In the genomic region with DNA sequence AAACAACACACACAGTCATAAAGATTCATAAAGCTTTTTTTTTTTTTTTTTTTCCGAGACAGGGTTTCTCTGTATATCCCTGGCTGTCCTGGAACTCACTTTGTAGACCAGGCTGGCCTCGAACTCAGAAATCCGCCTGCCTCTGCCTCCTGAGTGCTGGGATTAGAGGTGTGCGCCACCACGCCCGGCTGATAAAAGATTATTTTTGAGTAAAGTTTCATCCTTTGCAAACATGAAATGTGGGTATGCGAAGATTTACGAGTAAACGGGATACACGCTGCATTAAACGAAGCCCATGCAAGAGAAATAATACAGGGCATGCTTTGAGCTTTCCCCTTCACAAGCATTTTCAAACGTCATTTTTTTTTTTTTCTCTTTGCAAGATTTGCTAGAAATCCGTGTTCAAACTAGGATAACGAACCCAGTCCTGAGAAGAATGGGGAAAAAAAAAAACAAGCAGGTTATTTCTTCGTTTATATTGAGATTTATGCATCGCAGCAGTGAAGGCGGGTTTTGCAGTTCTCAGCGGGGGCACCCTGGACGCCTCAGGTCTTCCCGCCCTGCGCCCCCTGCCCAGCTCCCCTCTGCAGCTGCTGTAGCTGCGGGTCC, we compare ENCODE assay signal across 8 mouse cellular contexts. TPM values are rescaled to one million over a fixed set of nuclear protein-coding genes. Genes with fewer than 3 reads are reported as not detected.
DNase-seq lines count a peak whose midpoint lies in the region; ATAC-seq and TF ChIP-seq lines count a peak whose summit lies in the region.

No protein-coding gene starts in this region.

- H3K4me3 ChIP-seq in heart, embryonic 13.5 days: peak overlapping the region; percentile 95
- peak overlapping the region; percentile 95 for H3K4me3 ChIP-seq in G1E (ENCODE audit: low read depth, low read length)
- H3K4me3 ChIP-seq in heart, embryonic 16.5 days (ENCODE audit: low read length): peak overlapping the region; percentile 97
- H3K4me3 ChIP-seq in macrophage (ENCODE audit: inconsistent target): peak overlapping the region; percentile 12; the same call in 1 of the 2 replicates

- intact Hi-C loops in heart, postnatal 14 days (cut with DNase I): loop anchor here (10.0 kb wide), 2 partner anchors 122 to 1108 kb away; no protein-coding TSS in a partner anchor

- 28% methylated on average over 22 of the region's 22 CpGs for WGBS in heart, embryonic 13.5 days
- WGBS in heart, embryonic 16.5 days: 27% methylated on average over 22 of the region's 22 CpGs
- WGBS in macrophage (ENCODE audit: missing documents): 23% methylated on average over 19 of the region's 22 CpGs

- H3K9me3 ChIP-seq in heart, embryonic 13.5 days: no peaks in the 10 kb centered on the region
- no peaks in the 10 kb centered on the region for H3K9me3 ChIP-seq in G1E (replicated peaks)
- H3K9me3 ChIP-seq in heart, embryonic 16.5 days (replicated peaks; ENCODE audit: control insufficient read depth, low read length): no peaks in the 10 kb centered on the region

- H3K79me2 ChIP-seq in macrophage (ENCODE audit: inconsistent target): peaks cover 39% of the 10 kb centered on the region

- H3K27ac ChIP-seq in heart, embryonic 13.5 days (replicated peaks): peak overlapping the region; percentile 79
- H3K27ac ChIP-seq in heart, embryonic 16.5 days (ENCODE audit: low read length): peak overlapping the region; percentile 81
- peak overlapping the region; percentile 48 for H3K27ac ChIP-seq in macrophage

- ATAC-seq in heart, embryonic 13.5 days (ENCODE audit: extremely low read depth, insufficient number of reproducible peaks, low FRiP score, low TSS enrichment): no peak
- no peak for ATAC-seq in G1E (ENCODE audit: extremely low read depth, insufficient number of reproducible peaks, low FRiP score, poor library complexity, severe bottlenecking)
- no peak for ATAC-seq in heart, embryonic 16.5 days (replicated peaks; ENCODE audit: extremely low read depth, insufficient read depth, low FRiP score)

- H3K27me3 ChIP-seq in heart, embryonic 13.5 days (replicated peaks): no peaks in the 10 kb centered on the region
- peaks cover 3% of the 10 kb centered on the region; the same call in 1 of the 2 replicates for H3K27me3 ChIP-seq in G1E (ENCODE audit: insufficient read depth, low read length)
- H3K27me3 ChIP-seq in heart, embryonic 16.5 days (ENCODE audit: control insufficient read depth, insufficient read depth, low read length): no peaks in the 10 kb centered on the region

- H3K4me1 ChIP-seq in heart, embryonic 13.5 days: peaks cover 51% of the 10 kb centered on the region
- H3K4me1 ChIP-seq in G1E (ENCODE audit: insufficient read depth, low read depth, low read length): peaks cover 35% of the 10 kb centered on the region
- peaks cover 27% of the 10 kb centered on the region for H3K4me1 ChIP-seq in heart, embryonic 16.5 days (ENCODE audit: control insufficient read depth, insufficient read depth, low read length)

- TF ChIP-seq CTCF in G1E (IDR thresholded peaks at IDR 0.05; ENCODE audit: low read depth, low read length): no peak

- peak overlapping the region; percentile 74 for H3K4me2 ChIP-seq in heart, embryonic 13.5 days
- H3K4me2 ChIP-seq in heart, embryonic 16.5 days (ENCODE audit: low read depth, low read length): peak overlapping the region; percentile 80

- peak overlapping the region; percentile 81 for H3K9ac ChIP-seq in heart, embryonic 13.5 days
- peak overlapping the region; percentile 76 for H3K9ac ChIP-seq in heart, embryonic 16.5 days (ENCODE audit: low read length)

- DNase-seq in heart, postnatal 14 days: no peak
- DNase-seq in G1E (ENCODE audit: low spot score): no peak
- DNase-seq in right cerebral cortex, postnatal 14 days: no peak
- no peak for DNase-seq in layer of hippocampus, postnatal 25 days (ENCODE audit: extremely low spot score in 1 of 2, low spot score in 1 of 2)
- no peak for DNase-seq in right cerebral cortex, postnatal 4 days

- no peaks in the 10 kb centered on the region for H3K36me3 ChIP-seq in heart, embryonic 13.5 days
- peaks cover 10% of the 10 kb centered on the region for H3K36me3 ChIP-seq in G1E (replicated peaks)
- H3K36me3 ChIP-seq in heart, embryonic 16.5 days (ENCODE audit: control insufficient read depth, insufficient read depth): no peaks in the 10 kb centered on the region
- H3K36me3 ChIP-seq in macrophage (ENCODE audit: inconsistent target): no peaks in the 10 kb centered on the region

RNA-seq across cellular contexts. Expression of a gene that starts 0.5 kb away (rescaled TPM):
- polyA plus RNA-seq in heart, embryonic 13.5 days (2015; fragmentation: Nextera tagmentation; extraction: Ambion mirVana): 66.5 and 68.6 TPM in 2 replicates
- 1 to 10 TPM; 6.4 to 7.6 TPM for total RNA-seq in heart, postnatal 14 days (2021)
- total RNA-seq in G1E (2014; fragmentation: Nextera tagmentation) (31.4 and 33.6 TPM in 2 replicates), G1E (2017) (76.5 and 87.0 TPM in 2 replicates)
- polyA plus RNA-seq in G1E (2012) (12.7 and 16.4 TPM in 2 replicates), macrophage (2018) (18.9 to 64.8 TPM (median 22.2 TPM) in 3 replicates)
- 78.7 and 87.1 TPM in 2 replicates for polyA plus RNA-seq in heart, embryonic 16.5 days (2015; fragmentation: Nextera tagmentation; extraction: Ambion mirVana)
- 10 to 100 TPM in 24 of 26 experiments, 1 to 10 TPM in 2; 4.5 to 88.7 (median 27.4) TPM for total RNA-seq in macrophage (2018; cell fraction: chromatin; rRNA removed)
- 10 to 100 TPM; 15.6 to 32.8 (median 21.1) TPM for total RNA-seq in macrophage (2018; cell fraction: cytosol; rRNA removed)
- 10 to 100 TPM in 25 of 26 experiments, 1 to 10 TPM in 1; 8.2 to 59.5 (median 27.7) TPM for total RNA-seq in macrophage (2018; cell fraction: nucleus; rRNA removed)
- total RNA-seq in layer of hippocampus, postnatal 25 days (2021): 100 to 1,000 TPM; 166 to 194 TPM

RNA-seq across cellular contexts. Expression of a gene that starts 0.7 kb away (rescaled TPM):
- polyA plus RNA-seq in heart, embryonic 13.5 days (2015; fragmentation: Nextera tagmentation; extraction: Ambion mirVana): 1.7 and 2.0 TPM in 2 replicates
- total RNA-seq in heart, postnatal 14 days (2021): 1 to 10 TPM; 1.7 TPM
- total RNA-seq in G1E (2014; fragmentation: Nextera tagmentation) (21.8 and 23.6 TPM in 2 replicates), G1E (2017) (17.3 and 23.0 TPM in 2 replicates)
- polyA plus RNA-seq in G1E (2012) (0.99 and 1.1 TPM in 2 replicates), macrophage (2018) (3.4 to 6.5 TPM (median 5.8 TPM) in 3 replicates)
- polyA plus RNA-seq in heart, embryonic 16.5 days (2015; fragmentation: Nextera tagmentation; extraction: Ambion mirVana): 1.8 and 2.2 TPM in 2 replicates
- 10 to 100 TPM in 24 of 26 experiments, 1 to 10 TPM in 2; 3.5 to 86.6 (median 38.7) TPM for total RNA-seq in macrophage (2018; cell fraction: chromatin; rRNA removed)
- total RNA-seq in macrophage (2018; cell fraction: cytosol; rRNA removed): 10 to 100 TPM in 9 of 26 experiments, 1 to 10 TPM in 17; 5.6 to 13.4 (median 8.3) TPM
- total RNA-seq in macrophage (2018; cell fraction: nucleus; rRNA removed): 10 to 100 TPM in 23 of 26 experiments, 1 to 10 TPM in 3; 8.2 to 60.7 (median 22.2) TPM
- 10 to 100 TPM; 19.5 to 21.3 TPM for total RNA-seq in layer of hippocampus, postnatal 25 days (2021)

Comparison
In these comparisons a context has a peak if more than half of its experiments do, and no peak if none do; other contexts are left out.
1. H3K4me3 ChIP-seq: peak in every context shown above with its lines; median percentile 97 in heart, embryonic 16.5 days; 95 in heart, embryonic 13.5 days; 95 in G1E; 12 in macrophage.